Mouse (Mus musculus): ENCODE results near the gene Fanci.

- TF ChIP-seq CTCF (conservative IDR thresholded peaks at IDR 0.05; ENCODE audit: insufficient read depth, insufficient read length, low read depth, low read length) (no peak), POLR2A (IDR thresholded peaks at IDR 0.05; ENCODE audit: low read depth, low read length) (no peak)
Measured at GRCm38 (mm10) chr7:79496816-79497328, 105.1 kb downstream of the Fanci start.

Measured in kidney, adult 2 months (tissue).